Mouse (Mus musculus): ENCODE data around the gene Adgrd1. TPM values are rescaled to one million over a fixed set of nuclear protein-coding genes. Genes with fewer than 3 reads are reported as not detected.

The Adgrd1 gene
- polyA plus RNA-seq, 1 experiment from 2014 or later = 1.8 TPM

- WGBS = 65% methylated on average over 13 of the region's 13 CpGs
Measured at GRCm38 (mm10) chr5:129180715-129181228, 84.2 kb downstream of the Adgrd1 start.

DNA sequence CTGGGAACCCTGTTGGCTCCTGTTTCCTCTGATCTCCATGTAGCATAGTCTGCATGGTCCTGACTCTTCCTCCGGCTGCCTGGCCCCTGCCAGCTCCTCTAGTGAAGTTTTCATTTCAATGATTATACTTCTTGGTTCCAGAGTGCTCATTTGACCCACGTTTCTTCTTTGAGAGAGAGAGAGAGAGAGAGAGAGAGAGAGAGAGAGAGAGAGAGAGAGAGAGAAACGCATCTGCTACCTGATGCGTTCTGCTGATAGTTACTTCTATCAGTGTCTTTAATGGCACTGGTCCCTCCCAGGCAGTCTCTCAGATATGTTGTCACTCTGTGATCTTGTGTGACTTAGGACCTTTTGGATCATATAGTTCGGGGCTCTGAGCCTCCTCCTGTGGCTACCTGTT is 84.9 kb downstream of the Adgrd1 start:
- WGBS = 55% methylated on average over 5 of the region's 5 CpGs
- no peaks in the 10 kb centered on the region for H3K9me3 ChIP-seq (ENCODE audit: low read length)
- H3K4me2 ChIP-seq (replicated peaks; ENCODE audit: low read depth, low read length) = no peak overlapping the region
- no peak overlapping the region for H3K9ac ChIP-seq (replicated peaks; ENCODE audit: low read depth)
- no peak for TF ChIP-seq EP300 (IDR thresholded peaks at IDR 0.05)
- no peak for TF ChIP-seq CTCF (IDR thresholded peaks at IDR 0.05)
- no peak overlapping the region for H3K27ac ChIP-seq (ENCODE audit: low read length)
- no peak for DNase-seq (ENCODE audit: low spot score)
- no peaks in the 10 kb centered on the region for H3K4me1 ChIP-seq (ENCODE audit: insufficient read depth, low read depth, low read length)
- ATAC-seq = no peak
- no peaks in the 10 kb centered on the region for H3K27me3 ChIP-seq (replicated peaks; ENCODE audit: insufficient read depth, low read length)
- H3K36me3 ChIP-seq (ENCODE audit: insufficient read depth, low read length) = no peaks in the 10 kb centered on the region
- H3K4me3 ChIP-seq (ENCODE audit: low read depth, low read length) = no peak overlapping the region

More at GRCm38 (mm10) chr5:129180715-129181228, 84.2 kb downstream of the Adgrd1 start:
- H3K27ac ChIP-seq (ENCODE audit: low read length) = no peak overlapping the region
- TF ChIP-seq CTCF (IDR thresholded peaks at IDR 0.05) = no peak
- no peak for TF ChIP-seq EP300 (IDR thresholded peaks at IDR 0.05)
- H3K36me3 ChIP-seq (ENCODE audit: insufficient read depth, low read length) = no peaks in the 10 kb centered on the region
- ATAC-seq (no peak), DNase-seq (ENCODE audit: low spot score) (no peak)
- no peaks in the 10 kb centered on the region for H3K27me3 ChIP-seq (replicated peaks; ENCODE audit: insufficient read depth, low read length)
- H3K4me1 ChIP-seq (ENCODE audit: insufficient read depth, low read depth, low read length) = no peaks in the 10 kb centered on the region
- H3K4me3 ChIP-seq (ENCODE audit: low read depth, low read length) = no peak overlapping the region
- H3K9ac ChIP-seq (replicated peaks; ENCODE audit: low read depth) = no peak overlapping the region
- no peaks in the 10 kb centered on the region for H3K9me3 ChIP-seq (ENCODE audit: low read length)
- no peak overlapping the region for H3K4me2 ChIP-seq (replicated peaks; ENCODE audit: low read depth, low read length)

DNA sequence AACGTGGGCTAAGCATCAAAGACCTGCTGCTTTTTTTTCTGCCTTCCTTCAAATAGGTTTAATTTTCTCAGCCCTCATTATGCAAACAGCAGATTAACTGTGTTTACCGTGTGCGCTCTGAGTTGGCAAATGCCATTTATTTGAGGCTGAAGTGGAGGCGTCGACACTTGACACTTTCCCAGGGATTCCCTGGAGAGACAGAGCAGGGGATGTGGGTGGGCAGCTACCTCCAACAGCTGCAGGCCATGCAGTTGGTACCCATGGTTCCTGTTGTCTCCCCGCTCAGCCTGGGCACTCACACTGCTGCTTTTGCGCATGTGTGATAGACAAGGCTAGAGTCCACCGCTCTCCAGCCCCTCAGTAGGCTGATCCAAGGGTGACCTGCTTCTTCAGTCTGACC is 86.0 kb downstream of the Adgrd1 start:
- no peak for DNase-seq (ENCODE audit: low spot score)
- no peak overlapping the region for H3K4me3 ChIP-seq (ENCODE audit: low read depth, low read length)
- no peaks in the 10 kb centered on the region for H3K36me3 ChIP-seq (ENCODE audit: insufficient read depth, low read length)
- no peaks in the 10 kb centered on the region for H3K9me3 ChIP-seq (ENCODE audit: low read length)
- no peak for ATAC-seq
- H3K4me2 ChIP-seq (replicated peaks; ENCODE audit: low read depth, low read length) = no peak overlapping the region
- no peaks in the 10 kb centered on the region for H3K4me1 ChIP-seq (ENCODE audit: insufficient read depth, low read depth, low read length)
- H3K9ac ChIP-seq (replicated peaks; ENCODE audit: low read depth) = no peak overlapping the region
- TF ChIP-seq CTCF (IDR thresholded peaks at IDR 0.05) (no peak), EP300 (IDR thresholded peaks at IDR 0.05) (no peak)
- no peak overlapping the region for H3K27ac ChIP-seq (ENCODE audit: low read length)
- WGBS = 34% methylated on average over 8 of the region's 8 CpGs
- no peaks in the 10 kb centered on the region for H3K27me3 ChIP-seq (replicated peaks; ENCODE audit: insufficient read depth, low read length)

GRCm38 (mm10) chr5:129186260-129186659 is 89.7 kb downstream of the Adgrd1 start:
- ATAC-seq = no peak
- H3K4me3 ChIP-seq (ENCODE audit: low read depth, low read length) = no peak overlapping the region
- H3K27ac ChIP-seq (ENCODE audit: low read length) = no peak overlapping the region
- no peak overlapping the region for H3K4me2 ChIP-seq (replicated peaks; ENCODE audit: low read depth, low read length)
- DNase-seq (ENCODE audit: low spot score) = no peak
- 7% methylated on average over 2 of the region's 2 CpGs for WGBS
- no peaks in the 10 kb centered on the region for H3K36me3 ChIP-seq (ENCODE audit: insufficient read depth, low read length)
- no peaks in the 10 kb centered on the region for H3K27me3 ChIP-seq (replicated peaks; ENCODE audit: insufficient read depth, low read length)
- no peaks in the 10 kb centered on the region for H3K4me1 ChIP-seq (ENCODE audit: insufficient read depth, low read depth, low read length)
- H3K9ac ChIP-seq (replicated peaks; ENCODE audit: low read depth) = no peak overlapping the region
- no peaks in the 10 kb centered on the region for H3K9me3 ChIP-seq (ENCODE audit: low read length)
- TF ChIP-seq EP300 (IDR thresholded peaks at IDR 0.05) (no peak), CTCF (IDR thresholded peaks at IDR 0.05) (peak; percentile 60)

GRCm38 (mm10) chr5:129186926-129187325 is 90.4 kb downstream of the Adgrd1 start:
- H3K36me3 ChIP-seq (ENCODE audit: insufficient read depth, low read length) = no peaks in the 10 kb centered on the region
- no peak for DNase-seq (ENCODE audit: low spot score)
- no peak overlapping the region for H3K27ac ChIP-seq (ENCODE audit: low read length)
- no peak for ATAC-seq
- no peaks in the 10 kb centered on the region for H3K9me3 ChIP-seq (ENCODE audit: low read length)
- WGBS = 71% methylated on average over 7 of the region's 7 CpGs
- H3K4me1 ChIP-seq (ENCODE audit: insufficient read depth, low read depth, low read length) = no peaks in the 10 kb centered on the region
- no peak overlapping the region for H3K9ac ChIP-seq (replicated peaks; ENCODE audit: low read depth)
- no peaks in the 10 kb centered on the region for H3K27me3 ChIP-seq (replicated peaks; ENCODE audit: insufficient read depth, low read length)
- no peak overlapping the region for H3K4me3 ChIP-seq (ENCODE audit: low read depth, low read length)
- no peak overlapping the region for H3K4me2 ChIP-seq (replicated peaks; ENCODE audit: low read depth, low read length)
- TF ChIP-seq EP300 (IDR thresholded peaks at IDR 0.05) (no peak), CTCF (IDR thresholded peaks at IDR 0.05) (no peak)

DNA sequence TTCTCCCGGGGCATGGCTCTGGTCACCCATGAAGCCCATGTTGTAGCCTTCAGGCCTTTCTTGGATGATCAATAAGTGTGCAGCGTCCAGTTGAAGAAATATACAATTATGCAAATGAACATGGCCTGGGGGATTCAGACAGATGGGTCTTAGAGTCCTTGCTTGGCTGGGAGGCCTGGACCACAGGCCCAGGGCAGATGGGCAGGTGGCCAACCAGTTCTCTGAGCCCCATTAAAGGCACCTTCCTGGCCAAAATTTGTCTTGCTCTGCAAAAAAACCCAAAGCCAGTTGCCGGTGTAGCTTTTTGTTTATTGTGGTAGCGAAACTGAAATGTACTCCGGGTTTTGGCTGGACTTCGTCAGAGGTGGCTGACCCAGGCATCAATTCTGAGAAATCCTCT is 92.5 kb downstream of the Adgrd1 start:
- DNase-seq (ENCODE audit: low spot score) = no peak
- 70% methylated on average over 6 of the region's 6 CpGs for WGBS
- Histone ChIP-seq H3K27me3 (replicated peaks; ENCODE audit: insufficient read depth, low read length) (no peaks in the 10 kb centered on the region), H3K9ac (replicated peaks; ENCODE audit: low read depth) (no peak overlapping the region), H3K36me3 (ENCODE audit: insufficient read depth, low read length) (no peaks in the 10 kb centered on the region), H3K27ac (ENCODE audit: low read length) (no peak overlapping the region), H3K4me3 (ENCODE audit: low read depth, low read length) (no peak overlapping the region), H3K4me2 (replicated peaks; ENCODE audit: low read depth, low read length) (no peak overlapping the region), H3K9me3 (ENCODE audit: low read length) (no peaks in the 10 kb centered on the region), H3K4me1 (ENCODE audit: insufficient read depth, low read depth, low read length) (no peaks in the 10 kb centered on the region)
- ATAC-seq = no peak
- TF ChIP-seq CTCF (IDR thresholded peaks at IDR 0.05) (no peak), EP300 (IDR thresholded peaks at IDR 0.05) (no peak)

GRCm38 (mm10) chr5:129190077-129190476 is 93.5 kb downstream of the Adgrd1 start:
- DNase-seq (ENCODE audit: low spot score) = peak; percentile 21
- Histone ChIP-seq H3K4me2 (replicated peaks; ENCODE audit: low read depth, low read length) (no peak overlapping the region), H3K9ac (replicated peaks; ENCODE audit: low read depth) (no peak overlapping the region), H3K4me1 (ENCODE audit: insufficient read depth, low read depth, low read length) (no peaks in the 10 kb centered on the region), H3K9me3 (ENCODE audit: low read length) (no peaks in the 10 kb centered on the region), H3K27ac (ENCODE audit: low read length) (no peak overlapping the region), H3K4me3 (ENCODE audit: low read depth, low read length) (no peak overlapping the region), H3K36me3 (ENCODE audit: insufficient read depth, low read length) (no peaks in the 10 kb centered on the region), H3K27me3 (replicated peaks; ENCODE audit: insufficient read depth, low read length) (no peaks in the 10 kb centered on the region)
- WGBS = 69% methylated on average over 7 of the region's 7 CpGs
- TF ChIP-seq EP300 (IDR thresholded peaks at IDR 0.05) = no peak
- TF ChIP-seq CTCF (IDR thresholded peaks at IDR 0.05) = no peak
- ATAC-seq = peak; percentile 32; the same call in 1 of the 2 replicates

All from lung, postnatal 0 days (tissue).